Mouse (Mus musculus): ENCODE results near the gene Abl2.

Abl2 gene

GRCm38 (mm10) chr1:156672720-156673475, 114.3 kb downstream of the Abl2 start:
- no peak for DNase-seq (ENCODE audit: low spot score)

GRCm38 (mm10) chr1:156673476-156674194, 115.0 kb downstream of the Abl2 start:
- DNase-seq (ENCODE audit: low spot score), result no peak

GRCm38 (mm10) chr1:156674195-156675000, 115.8 kb downstream of the Abl2 start, which contains the start of gene Tor3a:
Gene Tor3a, minus strand, starts transcription at chr1:156674356.
- no peak for DNase-seq (ENCODE audit: low spot score)

GRCm38 (mm10) chr1:156676171-156676570, 117.6 kb downstream of the Abl2 start:
- no peak for DNase-seq (ENCODE audit: low spot score)

GRCm38 (mm10) chr1:156676596-156676995, 118.0 kb downstream of the Abl2 start:
- DNase-seq (ENCODE audit: low spot score), result no peak

- DNase-seq (ENCODE audit: low spot score), result no peak
Observed at GRCm38 (mm10) chr1:156677230-156677629, 118.6 kb downstream of the Abl2 start.

- DNase-seq (ENCODE audit: low spot score), result no peak
Observed at GRCm38 (mm10) chr1:156679599-156679998, 121.0 kb downstream of the Abl2 start.

GRCm38 (mm10) chr1:156686025-156686661, 127.6 kb downstream of the Abl2 start:
- DNase-seq (ENCODE audit: low spot score), result no peak

Measured in left cerebral cortex, adult 11 months (tissue).